Mouse (Mus musculus) embryonic facial prominence, embryonic 14.5 days (tissue): ENCODE results near the gene Chst1. TPM values are rescaled to one million over a fixed set of nuclear protein-coding genes. Genes with fewer than 3 reads are reported as not detected.

Source experiments
- ATAC-seq: fragments of 200-750 bp; cut with Nextera tagmentation; 2 replicates; pipeline ENCODE4 v1.8.0; 2017; ENCODE audit warnings: low read depth, moderate number of reproducible peaks, moderate TSS enrichment
- DNase-seq: peaks from one replicate; pipeline ENCODE4 v3.0.0-alpha.2; 2015; ENCODE audit warnings: low spot score
- H3K27ac ChIP-seq: fragments of 300-500 bp; sonication (generic); replicated peaks from 2 replicates; pipeline ENCODE4 v1.5.1; 2014; ENCODE audit warnings: low read depth, mild to moderate bottlenecking, low read length, moderate library complexity
- H3K27me3 ChIP-seq: fragments of 300-500 bp; sonication (generic); replicated peaks from 2 replicates; pipeline ENCODE4 v1.6.1; 2014; ENCODE audit warnings: low read length; ENCODE audit not compliant: control insufficient read depth, insufficient read depth
- H3K36me3 ChIP-seq: fragments of 300-500 bp; sonication (generic); 2 replicates; pipeline ENCODE4 v1.6.1; 2014; ENCODE audit warnings: low read length, mixed read lengths; ENCODE audit not compliant: control insufficient read depth, insufficient read depth
- H3K4me1 ChIP-seq: fragments of 300-500 bp; sonication (generic); 2 replicates; pipeline ENCODE4 v1.6.1; 2014; ENCODE audit warnings: antibody characterized with exemption, low read length; ENCODE audit not compliant: control insufficient read depth, insufficient read depth
- H3K4me2 ChIP-seq: fragments of 300-500 bp; sonication (generic); 2 replicates; pipeline ENCODE4 v1.6.1; 2014; ENCODE audit warnings: low read depth, mild to moderate bottlenecking, low read length, moderate library complexity, mixed read lengths
- H3K4me3 ChIP-seq: fragments of 300-500 bp; sonication (generic); 2 replicates; pipeline ENCODE4 v1.5.1; 2014; ENCODE audit warnings: low read depth, mild to moderate bottlenecking, low read length
- H3K9ac ChIP-seq: fragments of 300-500 bp; sonication (generic); 2 replicates; pipeline ENCODE4 v1.6.1; 2014; ENCODE audit warnings: low read depth, mild to moderate bottlenecking, low read length, moderate library complexity, mixed read lengths
- H3K9me3 ChIP-seq: fragments of 300-500 bp; sonication (generic); 2 replicates; pipeline ENCODE4 v1.6.1; 2016; ENCODE audit warnings: low read length; ENCODE audit not compliant: control insufficient read depth
- WGBS: fragments of 180-500 bp; shearing (Covaris S2); extraction: QIAGEN DNeasy Blood & Tissue Kit; methylation state at CpG from one replicate; pipeline ENCODE4 v1.1.7; 2014; 5-methylcytosine and 5-hydroxymethylcytosine counted together
- polyA plus RNA-seq: library from polyadenylated mRNA; unstranded; fragments of >200 nt; fragmentation: Nextera tagmentation; extraction: Ambion mirVana; gene quantifications from 2 replicates; pipeline ENCODE4 v1.2.1, GENCODE M21; 2014

Gene Chst1
- polyA plus RNA-seq = 8.6 and 9.1 TPM in 2 replicates

GRCm38 (mm10) chr2:92599487-92600347 is at the start of gene Chst1:
Gene Chst1, plus strand, starts transcription at chr2:92599707.
- peak; percentile 71 for DNase-seq
- Histone ChIP-seq H3K27ac (no peak within 1 kb of the TSS; the same call in 1 of the 2 replicates), H3K9me3 (no peaks in the 10 kb centered on the region), H3K4me3 (peak within 1 kb of the TSS; percentile 68), H3K27me3 (0 out of 2 replicates have a peak, but pooled peaks cover 3% of the 10 kb centered on the region), H3K36me3 (no peaks in the 10 kb centered on the region), H3K9ac (peak within 1 kb of the TSS; percentile 73), H3K4me1 (peaks cover 12% of the 10 kb centered on the region), H3K4me2 (peak within 1 kb of the TSS; percentile 99)
- peak; percentile 73 for ATAC-seq
- WGBS = 1% methylated on average over 17 of the region's 82 CpGs

- DNase-seq (no peak), ATAC-seq (no peak)
- Histone ChIP-seq H3K4me1 (no peaks in the 10 kb centered on the region), H3K4me3 (no peak overlapping the region), H3K9ac (no peak overlapping the region), H3K36me3 (no peaks in the 10 kb centered on the region), H3K27me3 (no peaks in the 10 kb centered on the region), H3K4me2 (no peak overlapping the region), H3K9me3 (no peaks in the 10 kb centered on the region), H3K27ac (no peak overlapping the region)
- WGBS = 76% methylated on average over 2 of the region's 2 CpGs
Observed at GRCm38 (mm10) chr2:92550051-92550450, 49.5 kb upstream of the Chst1 start.

- H3K4me1 ChIP-seq = no peaks in the 10 kb centered on the region
Observed at GRCm38 (mm10) chr2:92554536-92554935, 45.0 kb upstream of the Chst1 start.

GRCm38 (mm10) chr2:92562930-92563329 is 36.6 kb upstream of the Chst1 start:
- H3K4me3 ChIP-seq = no peak overlapping the region
- no peaks in the 10 kb centered on the region for H3K36me3 ChIP-seq
- ATAC-seq (no peak), DNase-seq (peak; percentile 11)
- H3K27me3 ChIP-seq = no peaks in the 10 kb centered on the region
- H3K27ac ChIP-seq = no peak overlapping the region
- no peak overlapping the region for H3K9ac ChIP-seq
- no peaks in the 10 kb centered on the region for H3K4me1 ChIP-seq
- 0 out of 2 replicates have a peak, but pooled peaks cover 14% of the 10 kb centered on the region for H3K9me3 ChIP-seq
- WGBS = 54% methylated on average over 4 of the region's 4 CpGs
- no peak overlapping the region for H3K4me2 ChIP-seq

More at GRCm38 (mm10) chr2:92554536-92554935, 45.0 kb upstream of the Chst1 start:
- Histone ChIP-seq H3K4me2 (no peak overlapping the region), H3K36me3 (no peaks in the 10 kb centered on the region), H3K27ac (no peak overlapping the region), H3K9ac (no peak overlapping the region), H3K9me3 (no peaks in the 10 kb centered on the region), H3K27me3 (no peaks in the 10 kb centered on the region), H3K4me3 (no peak overlapping the region)
- no peak for DNase-seq
- ATAC-seq = no peak

- Histone ChIP-seq H3K9me3 (0 out of 2 replicates have a peak, but pooled peaks cover 7% of the 10 kb centered on the region), H3K36me3 (no peaks in the 10 kb centered on the region), H3K4me2 (no peak overlapping the region), H3K4me3 (no peak overlapping the region), H3K4me1 (no peaks in the 10 kb centered on the region), H3K27ac (no peak overlapping the region), H3K27me3 (no peaks in the 10 kb centered on the region), H3K9ac (no peak overlapping the region)
- WGBS = 77% methylated on average over 6 of the region's 6 CpGs
- ATAC-seq (no peak), DNase-seq (no peak)
Observed at GRCm38 (mm10) chr2:92570623-92571022, 28.9 kb upstream of the Chst1 start.

- ATAC-seq (no peak), DNase-seq (no peak)
- Histone ChIP-seq H3K9me3 (no peaks in the 10 kb centered on the region), H3K27ac (no peak overlapping the region), H3K4me2 (no peak overlapping the region), H3K4me1 (no peaks in the 10 kb centered on the region), H3K4me3 (no peak overlapping the region), H3K9ac (no peak overlapping the region), H3K36me3 (no peaks in the 10 kb centered on the region), H3K27me3 (no peaks in the 10 kb centered on the region)
- 75% methylated on average over 9 of the region's 9 CpGs for WGBS
Observed at GRCm38 (mm10) chr2:92577824-92578223, 21.7 kb upstream of the Chst1 start.

- 83% methylated on average over 7 of the region's 7 CpGs for WGBS
- Histone ChIP-seq H3K27me3 (no peaks in the 10 kb centered on the region), H3K4me1 (no peaks in the 10 kb centered on the region), H3K4me3 (no peak overlapping the region), H3K9ac (no peak overlapping the region), H3K9me3 (no peaks in the 10 kb centered on the region), H3K27ac (no peak overlapping the region), H3K36me3 (no peaks in the 10 kb centered on the region), H3K4me2 (no peak overlapping the region)
- ATAC-seq (no peak), DNase-seq (no peak)
Observed at GRCm38 (mm10) chr2:92581302-92581701, 18.2 kb upstream of the Chst1 start.

GRCm38 (mm10) chr2:92582596-92582995 is 16.9 kb upstream of the Chst1 start:
- no peak for ATAC-seq
- Histone ChIP-seq H3K9me3 (no peaks in the 10 kb centered on the region), H3K36me3 (no peaks in the 10 kb centered on the region), H3K9ac (no peak overlapping the region), H3K4me2 (no peak overlapping the region), H3K4me3 (no peak overlapping the region), H3K27me3 (no peaks in the 10 kb centered on the region), H3K4me1 (no peaks in the 10 kb centered on the region), H3K27ac (no peak overlapping the region)
- 50% methylated on average over 5 of the region's 5 CpGs for WGBS
- no peak for DNase-seq

- Histone ChIP-seq H3K9me3 (no peaks in the 10 kb centered on the region), H3K9ac (no peak overlapping the region), H3K4me2 (no peak overlapping the region), H3K36me3 (no peaks in the 10 kb centered on the region), H3K27ac (no peak overlapping the region), H3K4me3 (no peak overlapping the region), H3K4me1 (no peaks in the 10 kb centered on the region), H3K27me3 (no peaks in the 10 kb centered on the region)
- WGBS = 89% methylated on average over 2 of the region's 2 CpGs
- ATAC-seq (no peak), DNase-seq (no peak)
Observed at GRCm38 (mm10) chr2:92587806-92588205, 11.7 kb upstream of the Chst1 start.
